Mouse (Mus musculus) cerebellum, adult 2 months (tissue): ENCODE measurements around the gene Lrriq4. TPM values are rescaled to one million over a fixed set of nuclear protein-coding genes. Genes with fewer than 3 reads are reported as not detected.

Experiments used
- DNase-seq, 2 experiments: peaks; one replicate each; pipeline ENCODE4 v3.0.0; 2021
- H3K27ac ChIP-seq: fragments of 200-500 bp; 2 replicates; pipeline ENCODE4 v1.5.1; 2012; ENCODE audit warnings: low read length, control low read depth, inconsistent platforms; ENCODE audit not compliant: insufficient read depth
- H3K27me3 ChIP-seq: fragments of 200-500 bp; 2 replicates; pipeline ENCODE4 v1.6.1; 2012; ENCODE audit warnings: inconsistent platforms, mild to moderate bottlenecking, low read length, moderate library complexity; ENCODE audit not compliant: control insufficient read depth, insufficient read depth
- H3K4me1 ChIP-seq: fragments of 200-500 bp; 2 replicates; pipeline ENCODE4 v1.6.1; 2011; ENCODE audit warnings: low read length; ENCODE audit not compliant: control insufficient read depth, insufficient read depth
- H3K4me3 ChIP-seq: fragments of 200-500 bp; replicated peaks from 2 replicates; pipeline ENCODE3; 2011; ENCODE audit warnings: mild to moderate bottlenecking, low read depth, low read length, control low read depth; ENCODE audit not compliant: insufficient read depth
- CTCF ChIP-seq: fragments of 200-500 bp; IDR thresholded peaks from 2 replicates; pipeline ENCODE4 v1.5.1; 2011; ENCODE audit warnings: low read depth, mild to moderate bottlenecking, control low read depth, low read length, moderate library complexity, borderline replicate concordance; ENCODE audit not compliant: insufficient read depth
- POLR2A ChIP-seq: fragments of 200-500 bp; IDR thresholded peaks from 2 replicates; pipeline ENCODE4 v1.6.1; 2011; ENCODE audit warnings: low read length, control low read depth, borderline replicate concordance; ENCODE audit not compliant: insufficient read depth
- WGBS: fragments of 180-500 bp; shearing (Covaris S2); methylation state at CpG from one replicate; pipeline ENCODE4 v1.1.7; 2018; 5-methylcytosine and 5-hydroxymethylcytosine counted together
- polyA plus RNA-seq: library from polyadenylated mRNA; depleted of rRNA; stranded (reverse); fragments of >200 nt; gene quantifications from 2 replicates; pipeline ENCODE4 v1.2.3, GENCODE M21; 2012

Gene Lrriq4
- polyA plus RNA-seq, 1 experiment: not detected

DNA sequence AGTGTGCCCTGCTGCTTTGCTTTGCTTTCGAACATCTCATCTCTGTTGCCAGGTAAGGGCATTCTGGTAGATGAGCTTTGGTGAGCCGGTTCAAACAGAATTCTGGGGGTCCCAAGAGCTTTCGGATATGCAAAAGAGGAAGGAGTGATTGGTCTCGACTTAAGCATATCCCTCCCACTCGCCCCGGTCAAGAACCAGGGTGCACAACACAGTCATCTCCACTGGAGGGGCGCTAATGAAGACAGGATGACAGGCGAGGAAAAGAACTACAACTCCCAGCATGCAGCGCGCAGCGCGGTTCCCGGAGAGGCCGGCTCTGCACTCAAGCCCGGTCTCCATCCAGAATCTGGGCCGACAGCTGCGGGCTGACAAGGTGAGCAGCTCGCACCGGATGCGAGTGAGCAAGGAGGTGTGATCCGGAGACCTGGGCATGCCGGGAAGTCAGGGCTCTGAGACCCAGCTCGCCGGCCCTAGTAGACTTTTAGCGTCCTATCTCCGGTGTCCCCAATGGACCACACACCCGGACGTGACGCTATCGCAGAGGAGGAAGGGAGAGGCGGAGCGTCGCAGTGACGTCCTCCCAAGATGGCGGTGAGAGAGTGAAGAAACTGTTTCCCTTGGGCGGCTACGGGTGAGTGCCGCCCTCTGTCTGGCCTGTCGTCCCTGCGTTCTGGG is 42.1 kb upstream of the Lrriq4 start, which contains the start of gene Mynn:
Gene Mynn, plus strand, starts transcription at position 1 of the 675 bp plus-strand sequence.
- WGBS: under 1% methylated on average over 40 of the region's 40 CpGs
- Histone ChIP-seq H3K4me3 (peak within 1 kb of the TSS; percentile 98), H3K27me3 (no peaks in the 10 kb centered on the region), H3K4me1 (no peaks in the 10 kb centered on the region), H3K27ac (peak within 1 kb of the TSS; percentile 90)
- TF ChIP-seq CTCF (peak; percentile 17; the same call in 1 of the 2 replicates), POLR2A (peak; percentile 71; the same call in 1 of the 2 replicates)
- DNase-seq: peak; percentile 97 to 99

DNA sequence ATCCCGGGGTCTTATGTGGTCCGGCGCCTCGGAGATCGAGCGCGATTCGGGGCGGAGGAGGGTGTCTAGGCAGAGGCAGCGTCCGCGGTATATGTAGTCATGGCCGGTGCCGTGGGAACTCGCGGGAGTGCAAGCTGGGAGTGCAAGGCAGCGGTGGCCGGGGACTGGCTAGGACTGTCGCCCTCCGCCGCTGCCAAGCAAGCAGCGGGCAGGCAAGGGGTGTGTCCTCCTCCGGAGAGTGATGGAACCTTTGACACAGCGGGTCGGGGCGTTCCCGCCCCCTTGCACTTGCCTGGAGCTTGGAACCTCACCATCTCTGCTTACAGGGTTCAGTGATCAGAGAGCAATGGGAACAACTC is 41.6 kb upstream of the Lrriq4 start:
- no peaks in the 10 kb centered on the region for H3K27me3 ChIP-seq
- peak overlapping the region; percentile 90 for H3K27ac ChIP-seq
- no peak for DNase-seq
- peak overlapping the region; percentile 71 for H3K4me3 ChIP-seq
- TF ChIP-seq POLR2A (no peak), CTCF (no peak)
- under 1% methylated on average over 27 of the region's 27 CpGs for WGBS
- H3K4me1 ChIP-seq: peaks cover 4% of the 10 kb centered on the region; the same call in 1 of the 2 replicates

- Histone ChIP-seq H3K4me1 (peaks cover 4% of the 10 kb centered on the region; the same call in 1 of the 2 replicates), H3K27ac (no peak overlapping the region), H3K4me3 (peak overlapping the region; percentile 21), H3K27me3 (no peaks in the 10 kb centered on the region)
- DNase-seq: no peak
- WGBS: 29% methylated on average over 10 of the region's 10 CpGs
- TF ChIP-seq CTCF: no peak
- TF ChIP-seq POLR2A: no peak
Observed at GRCm38 (mm10) chr3:30603256-30603655, 41.1 kb upstream of the Lrriq4 start.

DNA sequence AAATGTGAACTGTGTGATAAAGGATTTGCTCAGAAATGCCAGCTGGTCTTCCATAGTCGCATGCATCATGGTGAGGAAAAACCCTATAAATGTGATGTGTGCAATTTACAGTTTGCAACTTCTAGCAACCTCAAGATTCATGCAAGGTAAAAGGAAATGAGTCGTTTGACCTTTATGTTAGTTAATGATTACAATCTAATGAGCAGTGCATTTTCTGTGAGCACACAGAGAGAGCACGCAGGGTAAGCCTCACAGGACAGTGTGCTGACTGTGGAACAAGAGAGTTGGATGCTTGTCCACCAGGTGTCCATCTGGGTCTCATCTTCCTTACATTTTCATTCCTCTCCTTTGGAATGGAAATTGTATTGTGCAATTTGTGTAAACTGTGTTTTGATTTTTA is 35.3 kb upstream of the Lrriq4 start:
- no peak for DNase-seq

DNA sequence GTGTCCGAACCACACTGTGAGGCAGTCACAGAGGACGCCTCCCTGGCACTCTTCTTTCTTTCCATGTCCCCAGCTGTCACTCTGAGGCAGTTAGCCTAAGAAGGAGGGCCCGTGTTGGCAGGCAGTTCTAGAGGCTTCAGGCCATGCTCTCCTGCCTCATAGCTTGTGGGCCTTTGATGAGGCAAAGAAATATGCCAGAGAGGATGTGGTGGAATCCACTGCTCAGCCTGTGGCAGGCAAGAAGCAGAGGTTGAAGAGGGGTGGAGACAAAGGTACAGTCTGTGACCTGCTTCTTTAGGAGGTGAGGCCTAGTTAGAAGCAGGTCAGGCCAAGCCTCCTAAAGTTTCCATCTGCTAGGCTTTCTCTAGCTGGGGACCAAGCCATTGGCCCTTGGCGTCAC is 33.4 kb upstream of the Lrriq4 start:
- TF ChIP-seq POLR2A (no peak), CTCF (no peak)
- H3K27me3 ChIP-seq: no peaks in the 10 kb centered on the region
- WGBS: 47% methylated on average over 4 of the region's 4 CpGs

More for the DNA sequence above, 35.3 kb upstream of the Lrriq4 start:
- Histone ChIP-seq H3K4me1 (peaks cover 10% of the 10 kb centered on the region; the same call in 1 of the 2 replicates), H3K27me3 (no peaks in the 10 kb centered on the region), H3K27ac (no peak overlapping the region), H3K4me3 (no peak overlapping the region)
- 87% methylated on average over 3 of the region's 3 CpGs for WGBS
- TF ChIP-seq POLR2A (no peak), CTCF (no peak)

DNA sequence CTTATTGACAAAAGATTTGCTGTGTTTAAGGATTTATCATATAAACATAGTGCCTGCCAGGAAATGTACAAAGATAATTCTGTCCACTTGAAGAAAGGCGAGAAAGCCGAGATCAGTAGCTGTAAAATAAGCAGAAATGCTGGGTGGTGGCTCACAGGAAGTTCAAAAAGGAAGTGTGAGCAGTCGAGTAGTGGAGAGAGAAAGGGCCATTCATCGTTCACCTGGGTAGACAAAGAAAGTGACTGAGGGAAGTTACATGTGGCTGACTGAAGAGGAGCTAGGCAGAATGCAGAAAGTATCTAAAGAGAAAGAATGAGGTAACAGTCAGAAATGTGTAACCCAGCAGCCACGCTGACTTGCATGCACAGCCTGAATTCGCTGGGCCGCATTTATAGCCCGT is 24.2 kb upstream of the Lrriq4 start:
- Histone ChIP-seq H3K4me3 (no peak overlapping the region), H3K27ac (no peak overlapping the region), H3K27me3 (no peaks in the 10 kb centered on the region), H3K4me1 (no peaks in the 10 kb centered on the region)
- DNase-seq: no peak
- 92% methylated on average over 8 of the region's 8 CpGs for WGBS
- TF ChIP-seq POLR2A (no peak), CTCF (no peak)

More for the DNA sequence above, 33.4 kb upstream of the Lrriq4 start:
- Histone ChIP-seq H3K4me1 (peaks cover 10% of the 10 kb centered on the region; the same call in 1 of the 2 replicates), H3K27ac (no peak overlapping the region), H3K4me3 (no peak overlapping the region)
- DNase-seq: no peak

DNA sequence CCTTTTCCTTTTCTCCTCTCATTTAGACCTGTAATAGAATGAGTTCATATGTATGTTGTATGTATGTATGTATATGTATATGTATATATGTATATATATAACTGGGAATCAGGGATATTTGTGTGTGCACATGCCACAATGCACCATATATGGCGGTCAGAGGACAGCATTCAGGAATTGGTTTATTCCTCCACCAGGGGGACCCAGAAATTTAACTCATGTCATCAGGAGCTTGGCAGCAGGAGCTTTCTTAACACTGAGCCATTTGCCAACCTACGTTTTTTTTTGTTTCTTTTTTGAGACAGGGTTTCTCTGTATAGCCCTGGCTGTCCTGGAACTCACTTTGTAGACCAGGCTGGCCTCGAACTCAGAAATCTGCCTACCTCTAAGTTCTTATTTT is 10.6 kb upstream of the Lrriq4 start:
- no peak for TF ChIP-seq POLR2A
- TF ChIP-seq CTCF: no peak
- WGBS: 49% methylated on average over 3 of the region's 3 CpGs

GRCm38 (mm10) chr3:30635629-30636028 is 8.7 kb upstream of the Lrriq4 start:
- no peaks in the 10 kb centered on the region for H3K27me3 ChIP-seq
- H3K4me3 ChIP-seq: no peak overlapping the region
- H3K27ac ChIP-seq: no peak overlapping the region
- H3K4me1 ChIP-seq: no peaks in the 10 kb centered on the region
- 80% methylated on average over 4 of the region's 4 CpGs for WGBS
- TF ChIP-seq CTCF: no peak
- no peak for TF ChIP-seq POLR2A
- no peak for DNase-seq

More for the DNA sequence above, 10.6 kb upstream of the Lrriq4 start:
- Histone ChIP-seq H3K27me3 (no peaks in the 10 kb centered on the region), H3K4me1 (no peaks in the 10 kb centered on the region), H3K27ac (no peak overlapping the region), H3K4me3 (no peak overlapping the region)
- no peak for DNase-seq
